Mouse (Mus musculus): ENCODE measurements at regions not wholly inside any gene's neighbourhood (a gene's known extent, or its start where the extent isn't known, plus 50 kb on each side); places are given as distances from the start of the nearest gene placed in this dataset.

- no peak for DNase-seq (ENCODE audit: low read depth)
Observed at GRCm38 (mm10) chr8:126808496-126808895, 137.1 kb downstream of the Tomm20 start.

- peak; percentile 95 for DNase-seq (ENCODE audit: low read depth)
Observed at GRCm38 (mm10) chr8:126807171-126807768, 138.4 kb downstream of the Tomm20 start.

GRCm38 (mm10) chr8:126806591-126806990 is 139.1 kb downstream of the Tomm20 start:
- DNase-seq (ENCODE audit: low read depth): no peak

GRCm38 (mm10) chr8:126806181-126806560 is 139.5 kb downstream of the Tomm20 start:
- DNase-seq (ENCODE audit: low read depth): no peak

- DNase-seq (ENCODE audit: low read depth): peak; percentile 98
Observed at GRCm38 (mm10) chr8:126805365-126806180, 140.1 kb downstream of the Tomm20 start.

- no peak for DNase-seq (ENCODE audit: low read depth)
Observed at GRCm38 (mm10) chr8:126804115-126804514, 141.5 kb downstream of the Tomm20 start.

GRCm38 (mm10) chr8:126802641-126803040 is 143.0 kb downstream of the Tomm20 start:
- DNase-seq (ENCODE audit: low read depth): no peak

GRCm38 (mm10) chr8:126800976-126801375 is 144.7 kb downstream of the Tomm20 start:
- DNase-seq (ENCODE audit: low read depth): no peak

GRCm38 (mm10) chr8:126797571-126798334 is 147.9 kb downstream of the Tomm20 start:
- no peak for DNase-seq (ENCODE audit: low read depth)

GRCm38 (mm10) chr8:126793657-126794056 is 152.0 kb downstream of the Tomm20 start:
- no peak for DNase-seq (ENCODE audit: low read depth)

GRCm38 (mm10) chr8:126791069-126791468 is 154.6 kb downstream of the Tomm20 start:
- no peak for DNase-seq (ENCODE audit: low read depth)

GRCm38 (mm10) chr8:126790214-126790613 is 155.4 kb downstream of the Tomm20 start:
- DNase-seq (ENCODE audit: low read depth): no peak

GRCm38 (mm10) chr8:126789076-126789475 is 156.6 kb downstream of the Tomm20 start:
- no peak for DNase-seq (ENCODE audit: low read depth)

- DNase-seq (ENCODE audit: low read depth): no peak
Observed at GRCm38 (mm10) chr8:126788669-126789068, 157.0 kb downstream of the Tomm20 start.

- no peak for DNase-seq (ENCODE audit: low read depth)
Observed at GRCm38 (mm10) chr8:126787398-126787797, 158.2 kb downstream of the Tomm20 start.

GRCm38 (mm10) chr8:126785211-126785610 is 160.4 kb downstream of the Tomm20 start:
- no peak for DNase-seq (ENCODE audit: low read depth)

- DNase-seq (ENCODE audit: low read depth): peak; percentile 74
Observed at GRCm38 (mm10) chr8:126784604-126785003, 161.0 kb downstream of the Tomm20 start.

- DNase-seq (ENCODE audit: low read depth): no peak
Observed at GRCm38 (mm10) chr8:126783703-126784440, 161.8 kb downstream of the Tomm20 start.

GRCm38 (mm10) chr8:126778673-126779072 is 167.0 kb downstream of the Tomm20 start:
- DNase-seq (ENCODE audit: low read depth): no peak

- no peak for DNase-seq (ENCODE audit: low read depth)
Observed at GRCm38 (mm10) chr8:126778131-126778530, 167.5 kb downstream of the Tomm20 start.

GRCm38 (mm10) chr8:126776605-126777469 is 168.8 kb downstream of the Tomm20 start:
- DNase-seq (ENCODE audit: low read depth): no peak
